Mouse (Mus musculus): ENCODE measurements around the gene Uqcr11.

The Uqcr11 gene

GRCm38 (mm10) chr10:80431570-80432386 lies 25.1 kb upstream of the Uqcr11 start:
- no peak for DNase-seq (ENCODE audit: low spot score in 2 of 2)

DNA sequence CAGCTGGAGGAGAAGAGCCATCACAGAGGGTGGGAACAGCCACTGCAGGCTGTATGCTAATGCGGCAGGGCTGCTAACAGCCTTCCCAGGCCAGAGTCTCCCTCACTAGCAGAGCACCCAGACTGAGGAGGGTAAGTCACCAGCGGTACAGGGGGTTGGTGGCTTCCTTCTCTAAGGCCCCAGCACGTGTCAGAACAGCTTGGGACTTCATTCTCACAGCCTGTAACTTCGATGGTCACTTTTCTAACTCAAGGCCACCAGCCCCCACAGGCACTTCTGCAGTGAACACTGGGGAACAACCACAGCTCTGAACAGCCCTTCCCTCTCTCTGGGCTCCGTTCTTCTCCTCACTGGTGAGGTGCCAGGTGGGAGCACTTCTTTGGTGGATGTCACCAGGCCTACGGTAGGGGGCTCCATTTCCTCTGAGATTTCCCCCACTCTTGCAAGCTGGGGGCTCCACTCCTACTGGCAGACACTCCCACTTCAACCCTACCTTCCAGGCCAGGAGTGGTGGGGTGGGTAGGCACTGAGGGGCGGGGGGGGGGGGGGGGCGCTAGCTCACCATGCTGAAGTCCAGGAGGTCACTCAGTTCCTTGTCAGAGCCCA lies 23.8 kb upstream of the Uqcr11 start:
- DNase-seq (ENCODE audit: low spot score in 2 of 2), result no peak

- DNase-seq (ENCODE audit: low spot score in 2 of 2), result no peak
These were observed 23.2 kb upstream of the Uqcr11 start for GRCm38 (mm10) chr10:80429800-80430199.

GRCm38 (mm10) chr10:80425041-80425440 lies 18.4 kb upstream of the Uqcr11 start:
- no peak for DNase-seq (ENCODE audit: low spot score in 2 of 2)

- no peak for DNase-seq (ENCODE audit: low spot score in 2 of 2)
These were observed 16.9 kb upstream of the Uqcr11 start for GRCm38 (mm10) chr10:80423562-80423961.

GRCm38 (mm10) chr10:80421651-80422472 lies 15.2 kb upstream of the Uqcr11 start:
- no peak for DNase-seq (ENCODE audit: low spot score in 2 of 2)

DNA sequence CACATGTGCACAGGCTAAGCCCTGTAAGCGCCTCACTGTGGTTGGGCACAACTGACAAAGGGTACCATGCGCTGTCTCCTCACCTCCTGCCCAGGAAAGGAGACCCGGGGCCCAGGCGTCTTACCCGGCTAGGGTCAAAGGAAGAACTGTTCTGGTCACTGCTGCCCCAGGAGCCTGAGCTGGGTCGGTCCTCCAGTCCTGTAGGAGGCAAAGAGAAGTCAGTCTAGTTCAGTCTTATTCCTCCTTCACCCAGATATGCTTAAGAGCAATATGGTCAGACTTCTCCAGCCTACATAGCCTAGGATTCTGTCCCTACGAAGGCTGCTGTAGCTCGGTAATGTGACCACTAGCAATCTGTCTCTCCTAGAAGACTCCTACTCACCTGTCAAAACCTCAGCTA lies 14.6 kb upstream of the Uqcr11 start:
- no peak for DNase-seq (ENCODE audit: low spot score in 2 of 2)

DNA sequence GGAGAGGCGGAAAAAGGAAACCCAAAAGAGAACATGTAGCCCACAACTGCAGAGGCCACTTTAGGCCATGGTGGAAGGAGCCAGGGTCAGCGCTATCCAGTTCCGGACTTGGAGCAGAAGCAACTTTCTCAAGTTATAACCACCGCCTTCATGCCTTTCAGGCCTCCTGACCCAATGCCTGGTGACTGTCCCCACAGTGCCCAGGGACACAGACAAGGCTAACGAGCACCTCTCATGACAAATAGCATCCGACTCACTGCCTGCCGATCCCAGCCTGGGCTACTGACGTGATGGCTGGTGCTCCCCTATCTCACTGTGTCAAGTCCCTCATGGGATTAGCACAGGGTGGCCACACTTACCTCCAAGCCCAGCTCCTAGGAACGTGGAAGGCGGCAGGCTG lies 14.1 kb upstream of the Uqcr11 start:
- no peak for DNase-seq (ENCODE audit: low spot score in 2 of 2)

DNA sequence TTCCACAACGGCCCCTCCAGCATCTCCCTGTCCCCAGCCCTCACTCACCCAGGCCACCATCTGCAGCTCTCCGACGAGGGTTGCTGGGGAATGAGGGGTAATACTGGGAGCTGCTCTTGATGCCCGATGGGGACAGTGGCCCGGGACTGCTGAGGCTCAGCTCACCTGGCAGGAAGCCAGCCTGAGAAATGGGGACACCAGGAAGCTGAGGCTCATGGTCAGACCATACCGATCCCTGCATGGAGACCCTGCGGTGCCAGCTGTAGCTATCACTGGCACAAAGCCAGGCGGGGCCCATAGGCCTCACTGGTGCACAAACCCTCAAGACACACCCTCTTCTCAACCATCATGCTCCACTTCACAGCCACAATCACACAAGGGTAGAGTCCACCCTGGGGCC lies 12.8 kb upstream of the Uqcr11 start:
- no peak for DNase-seq (ENCODE audit: low spot score in 2 of 2)

DNA sequence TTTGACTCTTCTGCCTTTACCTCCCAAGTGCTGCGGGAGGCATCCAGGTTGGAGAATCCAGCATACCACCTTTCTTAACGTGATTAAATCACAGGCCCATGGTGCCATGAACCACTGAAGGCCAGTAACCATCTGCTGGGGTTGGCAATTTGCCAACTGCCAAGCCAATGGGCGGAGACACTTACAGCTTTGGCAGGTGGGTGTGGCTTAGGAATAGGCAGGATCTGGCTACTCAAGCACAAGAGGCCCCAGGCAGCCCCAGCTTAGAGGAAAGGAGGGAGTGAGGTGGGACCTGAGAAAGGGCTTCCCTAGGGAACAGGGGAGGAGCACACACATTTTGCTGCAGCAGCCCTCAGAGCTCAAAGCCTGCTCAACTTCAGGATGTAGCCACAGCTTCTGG lies 11.7 kb upstream of the Uqcr11 start:
- DNase-seq (ENCODE audit: low spot score in 2 of 2), result no peak

DNA sequence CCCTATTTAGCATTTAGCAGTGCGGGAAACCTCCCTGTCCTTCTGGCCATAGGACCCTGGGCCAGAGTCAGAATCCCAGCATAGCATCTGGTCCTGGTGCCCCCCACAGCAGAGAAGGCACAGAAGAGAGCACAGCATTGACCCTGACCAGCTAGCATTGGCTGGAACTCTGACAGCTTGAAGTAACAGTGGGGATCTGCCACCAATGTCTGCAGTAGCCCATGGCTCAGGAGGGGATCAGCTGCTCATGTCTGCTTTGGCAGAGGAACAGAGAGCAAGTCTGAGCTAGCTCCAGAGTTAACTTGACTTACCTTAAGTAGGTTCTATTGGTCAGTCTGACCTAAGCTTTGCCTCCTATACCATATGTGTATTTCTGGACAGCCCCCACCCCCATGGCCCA lies 11.2 kb upstream of the Uqcr11 start:
- no peak for DNase-seq (ENCODE audit: low spot score in 2 of 2)

DNA sequence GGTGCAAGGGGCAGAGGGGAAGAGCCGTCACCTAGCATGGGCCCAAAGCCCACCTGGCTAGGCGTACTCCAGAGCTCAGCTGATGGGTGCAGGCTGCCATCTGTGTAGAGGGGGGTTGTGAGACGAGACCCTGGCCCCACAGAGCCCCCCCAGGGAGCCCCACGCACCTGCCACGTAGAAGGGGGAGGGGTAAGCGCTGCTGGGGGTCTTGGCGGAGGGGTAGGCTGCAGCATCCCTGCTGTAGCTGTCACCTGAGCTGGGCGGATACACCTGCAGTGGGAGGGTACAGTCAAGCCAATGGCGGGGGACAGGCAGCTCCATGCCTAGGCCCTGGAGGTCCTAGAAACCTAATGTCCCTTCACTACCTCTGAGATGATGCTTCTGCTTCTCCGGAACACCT lies 10.7 kb upstream of the Uqcr11 start:
- DNase-seq (ENCODE audit: low spot score in 2 of 2), result no peak

DNA sequence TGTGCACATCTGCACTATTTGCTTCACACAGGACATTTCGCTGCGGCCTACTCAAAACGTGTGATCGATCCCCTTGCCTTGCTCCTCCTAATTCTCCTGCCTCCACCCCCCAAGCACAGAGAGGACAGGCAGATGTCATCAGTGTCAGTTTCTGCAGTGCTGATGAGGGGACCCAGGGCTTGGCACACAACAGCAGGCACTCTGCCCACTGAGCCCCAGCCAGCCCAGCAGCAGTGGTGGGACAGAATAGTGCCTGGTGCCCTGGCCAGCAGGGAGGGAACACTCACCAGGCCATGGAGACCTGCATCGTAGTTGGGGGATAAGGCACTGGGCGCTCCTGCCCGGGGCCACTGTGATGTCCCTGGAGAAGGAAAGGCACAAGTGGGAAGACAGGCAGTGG lies 8.9 kb upstream of the Uqcr11 start:
- DNase-seq (ENCODE audit: low spot score in 2 of 2), result no peak

DNA sequence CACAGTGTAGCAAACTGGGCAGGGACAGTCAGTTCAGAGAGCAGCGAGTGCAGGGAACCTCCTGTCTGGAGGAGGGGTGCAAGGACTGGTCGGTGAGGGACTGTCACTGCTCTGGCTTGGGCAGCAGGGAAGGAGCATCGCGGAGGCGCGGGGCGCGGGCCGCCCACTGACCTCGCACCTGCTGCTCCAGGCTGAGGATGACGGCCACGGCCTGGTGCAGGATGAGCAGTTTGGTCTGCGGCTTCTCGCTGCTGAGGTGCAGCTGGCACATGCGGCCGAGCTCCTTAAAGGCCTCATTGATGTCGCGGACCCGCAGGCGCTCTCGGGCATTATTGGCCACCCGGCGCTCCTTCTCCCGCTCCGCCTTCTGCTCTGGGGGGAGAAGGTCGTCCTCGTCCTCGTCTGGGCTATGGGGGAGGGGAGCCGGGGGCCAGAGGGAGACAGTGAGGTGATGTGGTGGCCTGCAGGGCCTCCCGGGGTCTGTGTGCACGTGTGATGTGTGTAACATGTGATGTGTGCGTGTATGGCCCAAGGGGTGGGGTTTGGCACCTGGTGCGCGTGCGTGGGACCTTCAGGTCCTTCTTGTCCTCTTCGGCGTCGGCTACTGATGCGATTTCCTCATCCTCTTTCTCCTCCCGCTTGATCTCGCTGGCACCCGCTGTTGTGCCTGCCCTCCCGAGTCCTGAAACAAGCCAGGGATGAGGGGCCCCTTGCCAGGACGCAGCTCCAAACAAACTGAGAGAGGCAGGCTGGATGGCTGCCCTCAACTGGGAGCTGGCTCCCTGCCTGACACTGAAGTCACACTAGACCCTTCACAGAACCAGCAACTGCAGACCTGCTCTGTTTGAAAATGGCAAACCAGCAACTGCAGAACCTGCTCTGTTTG lies 6.3 kb upstream of the Uqcr11 start:
- peak; percentile 52 to 71 for DNase-seq (ENCODE audit: low spot score in 2 of 2)

- DNase-seq (ENCODE audit: low spot score in 2 of 2), result no peak
These were observed 1.3 kb upstream of the Uqcr11 start for GRCm38 (mm10) chr10:80407924-80408323.

- DNase-seq (ENCODE audit: low spot score in 2 of 2), result no peak
These were observed 1.0 kb downstream of the Uqcr11 start for GRCm38 (mm10) chr10:80405481-80406173.

DNA sequence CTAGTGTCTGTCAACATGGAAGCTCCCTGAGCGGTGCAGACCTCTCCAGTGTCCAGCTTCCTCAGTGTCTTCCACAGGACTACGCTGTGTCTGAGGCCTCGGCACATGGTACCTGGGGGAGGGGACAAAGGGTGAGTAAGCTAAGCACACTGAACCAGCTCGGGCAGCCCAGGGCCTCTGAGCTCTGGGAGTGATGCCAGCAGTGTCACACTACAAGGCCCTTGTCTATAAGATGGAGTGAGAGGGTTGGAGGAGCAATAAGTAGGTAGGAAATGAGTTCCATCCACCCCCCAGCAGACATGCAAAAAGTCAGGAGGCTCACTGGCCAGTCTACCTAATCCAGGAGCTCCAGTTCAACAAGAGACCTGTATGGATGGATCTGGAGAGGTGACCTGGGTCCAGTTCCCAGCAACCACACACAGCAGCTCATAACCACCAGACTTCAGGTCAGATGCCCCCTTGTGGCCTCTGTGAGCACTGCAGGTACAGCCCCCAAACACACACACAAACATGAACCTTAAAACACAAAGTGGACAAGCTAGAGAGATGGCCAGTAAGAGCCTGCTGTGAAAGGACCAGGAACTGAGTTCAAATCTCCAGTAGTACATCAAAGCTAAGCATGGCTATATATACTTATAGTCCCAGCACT lies 3.5 kb downstream of the Uqcr11 start:
- DNase-seq (ENCODE audit: low spot score in 2 of 2), result no peak

GRCm38 (mm10) chr10:80400704-80401161 lies 5.9 kb downstream of the Uqcr11 start:
- no peak for DNase-seq (ENCODE audit: low spot score in 2 of 2)

DNA sequence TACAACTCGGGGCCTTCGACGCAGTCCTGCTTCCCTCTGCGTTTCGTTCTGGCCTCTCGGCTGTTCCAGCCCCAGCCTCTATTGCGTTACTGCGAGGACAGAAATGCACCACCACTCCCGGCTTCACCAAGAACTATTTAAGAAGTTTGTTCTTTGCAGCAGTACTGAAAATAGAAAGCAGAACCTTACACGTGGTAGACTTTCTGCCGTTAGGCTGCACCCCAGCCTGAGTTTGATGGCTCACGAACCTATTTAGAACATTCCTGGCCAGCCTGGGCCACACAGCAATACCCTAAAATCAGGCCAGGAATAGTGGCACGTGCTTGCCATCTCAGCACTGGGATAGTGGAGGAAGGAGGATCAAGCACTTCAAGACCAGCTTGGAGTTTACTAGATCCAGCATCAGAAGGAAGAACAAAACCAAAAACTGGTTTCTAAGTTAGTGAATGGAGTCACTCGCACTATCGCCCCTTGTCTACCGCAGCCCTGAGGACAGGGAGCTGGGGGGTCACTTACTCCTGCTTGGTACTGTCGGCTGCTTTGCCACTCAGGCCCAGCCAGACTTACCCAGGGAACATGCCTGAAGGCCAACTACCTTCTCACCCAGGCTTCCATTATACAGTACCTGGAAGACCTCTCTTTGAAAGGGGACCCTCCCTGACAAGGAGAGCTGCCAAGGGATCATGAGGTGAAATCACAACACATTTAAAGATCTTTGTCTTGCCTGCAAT lies 6.5 kb downstream of the Uqcr11 start:
- no peak for DNase-seq (ENCODE audit: low spot score in 2 of 2)
